Mouse (Mus musculus) gastrocnemius, adult 8-10 months (tissue): ENCODE data around the gene Pank3. TPM values are rescaled to one million over a fixed set of nuclear protein-coding genes. Genes with fewer than 3 reads are reported as not detected.

Source experiments
- DNase-seq, 2 experiments: peaks; one replicate each; pipeline ENCODE4 v3.0.0; 2022; ENCODE audit warnings: low spot score in 2 of 2
- total RNA-seq, 4 experiments: library from RNA; stranded (reverse); gene quantifications; 2 replicates each; pipeline ENCODE4 v1.2.4; 2022

Pank3 gene
- total RNA-seq, result 10 to 100 TPM; 13.6 to 19.4 (median 16.7) TPM

DNA sequence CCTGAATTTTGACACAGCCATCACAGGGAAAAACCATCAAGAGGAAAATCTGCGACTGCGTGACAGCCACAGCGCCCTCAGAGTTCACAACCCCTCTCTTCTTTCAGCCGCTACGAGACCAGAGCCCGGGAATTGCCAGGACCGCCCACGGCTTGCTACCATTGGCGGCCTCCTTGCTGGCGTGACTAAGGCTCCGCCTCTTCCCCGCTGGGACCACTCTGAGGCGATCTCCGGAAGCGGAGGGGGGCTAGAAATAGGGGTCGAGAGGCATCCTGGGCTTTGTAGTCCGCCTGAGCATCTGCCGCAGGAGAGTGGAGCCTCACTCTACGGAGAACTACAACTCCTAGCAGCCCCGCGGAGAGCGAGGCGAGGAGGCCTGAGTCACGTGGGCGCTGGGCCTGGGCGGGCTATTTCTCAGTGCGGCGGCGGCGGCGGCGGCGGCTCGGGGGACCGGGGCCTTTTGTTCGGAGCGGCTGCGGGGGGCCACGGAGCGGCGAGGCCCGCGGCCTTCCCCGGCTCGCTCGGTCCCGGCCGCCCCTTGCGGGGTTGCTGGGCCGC, at the start of gene Pank3:
TSS of gene Pank3 (plus strand) at position 297 of the 558 bp plus-strand sequence.
- peak; percentile 97 to 98 for DNase-seq

DNA sequence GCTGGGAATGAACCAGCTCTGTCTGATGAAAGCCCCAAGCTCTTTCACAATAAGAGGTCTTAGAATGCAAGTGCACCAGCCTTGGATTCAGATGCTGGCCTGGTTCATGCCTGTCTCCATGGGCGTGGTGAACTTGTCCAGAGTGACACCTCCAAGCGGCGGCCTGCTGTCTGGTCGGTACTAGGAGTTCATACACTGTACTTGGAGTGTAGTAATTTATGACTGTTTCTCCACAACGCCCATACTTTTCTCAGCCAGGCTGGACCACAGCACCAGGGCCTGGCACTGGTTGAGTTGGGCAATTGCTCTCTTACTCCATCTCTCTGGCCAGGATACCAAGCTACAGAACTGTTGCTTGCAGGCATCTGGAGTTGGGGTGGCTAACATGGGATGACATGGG, 45.4 kb upstream of the Pank3 start:
- no peak for DNase-seq

DNA sequence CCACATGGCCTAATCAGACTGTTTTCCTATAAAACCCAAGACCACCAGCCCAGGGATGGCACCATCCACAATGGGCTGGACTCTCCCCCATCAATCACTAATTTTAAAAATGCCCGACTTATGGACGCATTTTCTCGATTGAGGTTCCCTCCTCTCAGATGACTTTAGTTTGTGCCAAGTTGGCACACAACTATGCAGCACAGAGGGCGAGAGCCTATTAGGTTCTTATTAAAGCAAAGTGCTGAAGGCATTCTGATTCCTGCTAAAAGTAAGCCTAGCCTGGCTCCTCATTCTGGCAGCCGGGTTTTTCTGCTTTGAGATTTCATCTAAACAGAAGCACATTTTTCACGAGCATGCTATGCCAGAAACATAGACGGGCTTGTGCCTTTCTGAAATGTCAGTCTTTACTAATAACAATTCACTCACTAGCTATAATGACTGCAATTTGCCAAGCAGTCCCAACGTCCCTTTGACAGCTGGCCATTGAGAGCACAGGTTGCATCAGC, 42.9 kb upstream of the Pank3 start:
- no peak for DNase-seq

DNA sequence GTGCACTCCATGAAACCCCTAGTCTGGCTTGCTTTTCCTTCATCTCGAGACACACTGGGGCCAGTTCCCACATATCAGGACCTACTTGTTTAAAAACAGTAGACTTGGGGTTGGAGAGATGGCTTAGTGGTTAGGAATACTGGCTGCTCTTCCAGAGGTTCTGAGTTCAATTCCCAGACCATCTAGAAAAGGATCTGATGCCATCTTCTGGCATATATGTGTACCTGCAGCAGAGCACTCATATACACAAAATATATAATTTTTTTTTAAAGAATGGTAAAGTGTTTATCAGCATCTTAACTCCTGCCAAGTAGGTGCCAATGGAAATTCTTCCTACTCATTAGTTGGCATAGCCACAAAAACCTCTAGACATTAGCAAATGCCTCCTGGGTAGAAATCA, 41.1 kb upstream of the Pank3 start:
- no peak for DNase-seq

DNA sequence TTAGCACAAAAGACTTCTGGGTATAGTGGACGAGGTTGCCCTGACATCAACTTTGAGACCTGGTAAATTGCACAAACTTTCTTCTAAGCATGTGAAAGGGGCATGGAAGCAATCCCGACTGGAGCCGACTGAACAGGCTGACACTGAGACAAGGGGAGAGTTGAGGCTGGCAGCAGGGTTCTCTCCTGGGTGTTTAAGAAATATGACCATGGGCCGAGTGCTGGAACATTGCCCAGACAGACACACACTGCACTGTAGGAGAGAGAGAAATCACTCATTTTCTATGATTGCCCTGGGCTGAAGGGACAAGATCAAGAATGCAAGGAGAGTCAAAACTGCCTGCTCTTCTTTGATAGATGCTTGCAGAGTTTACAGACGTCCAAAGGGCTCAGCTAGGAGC, 40.1 kb upstream of the Pank3 start:
- DNase-seq, result no peak

DNA sequence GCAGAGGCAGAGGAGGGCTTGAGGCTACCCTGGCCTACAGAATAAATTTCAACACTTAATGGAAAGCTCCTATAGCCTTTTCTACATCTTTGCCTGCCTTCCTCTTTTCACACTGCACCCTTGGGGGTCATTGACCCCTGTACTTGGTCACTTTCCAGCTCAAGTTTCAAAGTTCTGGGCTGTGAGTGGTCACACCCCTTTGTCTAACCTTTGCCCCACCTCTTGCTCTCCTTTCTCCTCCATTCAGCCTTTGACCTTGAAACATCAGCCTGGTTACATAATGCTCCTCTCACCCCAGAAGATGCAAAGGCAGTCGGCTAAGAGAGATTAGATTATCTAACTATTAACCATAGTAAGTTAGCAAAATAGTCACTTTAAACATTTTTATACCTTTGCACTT, 36.9 kb upstream of the Pank3 start:
- DNase-seq, result no peak

DNA sequence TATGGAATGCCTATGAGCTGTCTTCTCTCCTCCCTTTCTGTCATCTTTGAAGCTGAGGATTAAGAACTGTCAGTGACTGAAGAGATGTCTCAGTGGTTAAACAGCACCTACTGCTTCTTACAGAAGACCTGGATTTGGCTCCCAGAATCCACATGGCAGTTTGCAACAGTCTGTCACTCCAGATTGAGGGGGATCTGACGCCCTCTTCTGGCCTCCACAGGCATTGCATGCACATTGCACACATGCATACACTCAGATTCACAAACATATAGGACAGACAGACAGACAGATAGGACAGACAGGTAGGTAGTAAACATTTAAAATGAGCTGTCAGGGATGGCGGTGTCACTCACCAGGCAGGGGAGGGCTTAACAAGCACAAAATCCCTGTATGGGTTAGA, 32.5 kb upstream of the Pank3 start:
- DNase-seq, result no peak

DNA sequence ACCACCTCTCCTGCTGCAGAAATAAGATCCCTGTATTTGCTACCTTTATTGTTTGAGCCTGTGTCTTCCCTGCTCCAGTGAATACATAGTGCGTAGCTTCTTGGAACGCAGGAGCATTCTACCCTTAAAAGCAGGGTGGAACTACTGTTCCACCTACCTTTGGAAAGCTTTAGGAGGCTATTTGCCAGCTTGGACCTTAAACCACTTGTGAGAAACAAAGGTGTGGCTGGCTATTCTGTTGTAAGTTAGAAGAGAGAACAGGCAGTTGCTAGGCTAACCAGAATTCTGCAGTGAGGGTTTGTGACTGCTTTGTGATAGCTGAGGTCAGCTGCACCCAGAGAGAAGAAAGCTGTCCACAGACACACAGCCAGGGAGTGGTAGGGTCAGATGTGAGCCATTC, 32.0 kb upstream of the Pank3 start:
- DNase-seq, result no peak

DNA sequence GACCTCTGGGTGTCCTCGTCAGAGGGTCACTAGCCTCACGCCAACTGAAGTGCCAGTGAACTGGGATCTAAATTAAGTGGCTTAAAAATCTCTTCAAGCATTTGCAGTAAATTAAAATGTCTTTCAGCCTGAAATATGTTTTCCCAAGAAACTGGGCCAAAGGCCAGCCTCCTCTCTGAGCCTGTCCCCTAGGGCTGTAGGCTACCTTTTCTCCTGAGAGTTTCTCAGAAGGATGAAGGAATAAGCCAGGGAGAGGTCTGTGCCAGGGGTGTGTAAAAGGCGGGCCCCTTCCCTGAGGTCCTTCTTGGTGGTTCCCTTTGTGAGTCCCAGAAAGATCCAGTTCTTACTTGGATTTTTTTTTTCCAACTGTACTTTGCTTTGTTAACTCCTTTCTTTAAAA, 31.2 kb upstream of the Pank3 start:
- DNase-seq, result no peak

DNA sequence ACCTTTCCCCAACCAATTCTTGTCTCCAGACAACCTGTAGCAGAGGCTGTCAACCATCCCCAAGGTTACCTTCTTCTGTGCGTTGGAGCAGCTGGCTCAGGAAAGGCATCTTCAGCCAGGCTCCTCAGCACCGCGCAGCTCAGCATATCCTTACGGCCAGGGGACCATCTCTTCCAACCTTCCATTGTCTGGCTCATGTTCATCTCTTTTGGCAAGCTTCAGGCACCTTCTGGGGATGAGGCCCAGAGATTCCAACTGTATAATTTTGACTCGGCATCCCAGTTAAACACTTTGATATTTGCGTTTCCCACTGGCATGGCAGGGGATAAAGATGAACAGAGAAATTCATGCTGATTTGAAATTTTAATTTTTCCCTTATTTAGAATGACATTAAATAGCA, 25.7 kb upstream of the Pank3 start:
- DNase-seq, result no peak

DNA sequence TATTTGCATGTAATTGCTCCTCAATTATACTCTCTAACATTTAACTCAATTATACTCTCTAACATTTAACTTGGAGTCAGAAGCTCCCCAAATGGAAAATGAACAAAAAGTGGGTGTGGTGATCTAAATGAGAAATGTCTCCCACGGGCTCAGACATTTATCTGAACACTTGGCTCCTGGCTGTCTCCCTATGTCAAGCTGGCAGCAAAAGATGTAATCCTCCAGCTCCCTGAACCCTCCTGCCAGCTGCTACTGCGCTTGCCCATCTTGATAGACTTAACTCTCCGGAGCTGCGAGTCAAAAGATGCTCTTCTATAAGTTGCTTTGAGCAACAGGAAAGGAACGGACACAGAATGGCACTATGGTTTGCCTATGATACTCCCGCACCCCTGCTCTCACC, 24.7 kb upstream of the Pank3 start:
- no peak for DNase-seq

DNA sequence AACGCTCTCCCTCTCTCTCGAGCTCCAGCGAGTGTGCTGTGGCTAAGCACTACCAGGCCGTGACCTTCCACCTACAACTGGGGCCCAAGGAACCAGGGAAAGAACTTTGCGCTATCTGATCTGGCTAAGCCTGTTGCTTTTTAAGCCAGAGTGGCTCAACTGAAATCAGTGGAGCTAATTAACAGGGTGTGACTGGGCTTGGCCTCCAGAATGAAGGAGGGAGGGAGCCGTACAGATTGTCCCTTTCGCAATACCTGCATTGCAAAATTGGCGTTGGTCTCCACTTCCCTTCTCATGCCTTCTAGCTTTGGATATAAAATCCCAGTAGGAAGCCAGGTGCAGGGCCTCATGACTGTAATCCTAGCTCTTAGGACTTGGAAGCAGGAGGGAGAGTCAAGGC, 18.7 kb upstream of the Pank3 start:
- DNase-seq, result peak; percentile 77 to 80

DNA sequence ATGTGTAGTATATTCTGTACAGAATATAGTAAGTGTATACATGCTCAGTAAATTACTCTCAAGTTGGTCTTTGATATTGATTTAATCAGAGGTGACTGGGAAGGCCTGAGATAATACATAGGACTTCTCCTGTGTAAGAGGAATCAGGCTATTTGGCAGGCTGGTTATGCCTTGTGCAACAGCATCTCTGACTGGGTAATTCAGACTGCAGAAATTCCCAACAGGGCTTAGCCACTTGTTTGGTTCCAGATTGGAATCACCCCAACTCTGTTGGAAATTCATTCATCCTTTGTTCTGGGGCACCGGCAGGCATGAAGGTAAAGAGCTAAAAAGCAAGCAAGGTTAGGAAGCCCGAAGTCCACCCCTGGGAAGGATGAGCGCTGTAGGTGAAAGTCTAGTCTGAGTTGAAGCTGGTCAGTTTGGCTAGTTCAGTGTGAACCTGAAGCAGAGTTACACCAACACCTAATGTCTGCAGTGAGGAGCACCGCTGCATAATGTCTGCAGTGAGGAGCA, 14.3 kb upstream of the Pank3 start:
- DNase-seq, result no peak

DNA sequence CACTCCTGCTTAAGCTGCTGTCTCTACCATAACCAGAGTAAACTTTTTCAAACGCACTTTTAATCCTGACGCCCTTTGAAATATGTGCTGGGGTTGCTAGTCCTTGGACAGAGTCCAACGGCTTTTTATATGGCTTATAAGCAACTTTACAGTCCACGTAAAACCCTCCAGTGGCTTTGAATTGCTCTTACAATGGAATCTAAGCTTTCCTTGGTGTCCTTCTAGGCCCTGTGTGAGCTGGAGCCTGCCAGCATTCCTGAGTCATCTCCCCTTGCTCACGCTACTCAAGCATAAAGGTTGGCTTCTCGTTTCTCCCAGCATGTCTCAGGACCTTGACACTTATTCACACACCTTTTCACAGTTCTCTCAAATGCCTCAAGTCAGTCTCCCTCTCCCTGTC, 13.7 kb upstream of the Pank3 start:
- no peak for DNase-seq

DNA sequence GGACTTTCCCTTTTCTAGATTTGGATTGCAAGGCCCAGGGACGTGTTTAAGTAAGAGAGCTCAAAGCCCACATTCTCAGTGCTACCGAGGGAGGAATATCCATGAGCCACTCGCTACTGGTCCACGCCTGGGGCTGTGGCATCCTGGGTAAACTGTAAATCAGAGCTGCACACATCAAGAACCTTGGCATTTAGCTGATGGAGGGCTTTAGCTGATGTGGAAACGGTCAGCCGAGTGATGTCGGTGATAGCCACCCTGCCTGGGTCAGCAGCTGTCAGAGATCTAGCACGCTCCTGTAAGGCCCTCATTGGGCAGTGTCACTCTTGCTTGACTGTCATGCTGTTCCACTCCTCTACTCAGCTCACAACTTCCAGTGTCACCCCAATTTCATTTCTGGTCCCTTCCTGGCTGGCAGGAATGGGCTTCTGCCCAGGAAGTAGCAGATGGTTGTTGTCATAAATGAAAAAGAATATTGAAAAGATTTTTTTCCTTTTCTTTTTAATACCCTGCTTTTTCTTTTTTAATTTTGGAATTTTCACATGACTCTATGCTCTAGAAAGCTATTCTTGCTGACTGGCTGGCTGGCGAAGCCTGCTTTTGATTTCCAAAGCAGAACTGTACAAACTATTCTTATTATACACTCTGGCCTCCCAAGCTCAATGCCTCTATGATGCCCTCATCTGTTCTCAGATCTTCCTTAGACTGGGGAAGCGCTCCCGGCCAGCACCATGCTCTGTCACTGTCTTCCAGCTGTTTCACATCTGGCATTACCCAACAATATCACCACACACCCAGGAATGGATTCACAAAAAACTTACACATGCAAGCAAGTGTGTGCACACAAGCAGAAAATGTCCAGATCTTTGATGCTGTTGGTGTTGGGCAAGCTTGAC, 12.6 kb upstream of the Pank3 start:
- DNase-seq, result no peak

DNA sequence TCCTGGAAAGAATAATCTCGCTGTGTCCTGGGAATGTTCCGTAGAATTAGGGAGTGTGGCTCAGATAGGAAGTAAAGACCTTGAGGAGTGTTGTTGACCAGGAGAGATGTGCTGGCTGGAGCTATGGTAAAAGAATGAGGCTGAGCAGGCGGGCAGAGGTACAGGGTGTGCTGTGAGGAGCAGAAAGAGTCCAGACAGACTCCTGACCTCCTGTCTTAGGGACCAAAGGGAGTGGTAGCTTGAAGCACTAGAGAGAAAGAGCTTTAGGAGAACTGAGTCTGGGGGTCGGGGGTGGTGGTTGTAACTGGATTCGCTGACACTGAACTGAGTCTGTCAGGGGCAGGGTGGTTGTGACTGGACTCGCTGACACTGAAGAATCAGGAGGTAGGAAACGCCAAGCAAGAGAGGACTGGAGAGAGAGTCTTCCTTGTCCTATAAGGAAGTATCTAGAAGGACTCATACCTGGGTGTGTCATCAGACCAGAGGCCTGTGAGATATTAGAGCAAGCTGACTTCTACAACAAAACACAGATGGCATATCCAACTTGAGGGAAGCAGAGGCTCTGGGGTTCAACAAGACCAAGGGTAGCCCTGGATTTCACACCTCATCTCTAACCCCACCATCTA, 9.2 kb upstream of the Pank3 start:
- DNase-seq, result no peak

DNA sequence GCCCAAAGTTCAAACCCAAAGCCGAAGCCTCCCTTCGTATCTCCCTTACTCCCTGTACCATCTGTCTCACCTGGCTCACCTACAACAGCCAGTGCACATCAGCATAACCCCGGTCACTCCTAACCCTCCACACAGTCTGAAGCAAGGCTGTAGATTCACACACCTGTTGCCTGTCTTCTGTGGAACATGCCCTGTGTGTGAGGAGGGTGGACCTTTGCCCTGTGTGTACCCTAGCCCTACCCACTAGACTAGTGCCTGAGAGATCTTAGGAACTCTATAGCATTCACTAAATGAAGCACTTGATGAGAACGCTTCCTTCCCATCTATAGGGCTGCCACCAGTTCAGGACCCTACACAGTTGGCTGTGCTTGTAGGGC, 8.7 kb upstream of the Pank3 start:
- DNase-seq, result no peak

DNA sequence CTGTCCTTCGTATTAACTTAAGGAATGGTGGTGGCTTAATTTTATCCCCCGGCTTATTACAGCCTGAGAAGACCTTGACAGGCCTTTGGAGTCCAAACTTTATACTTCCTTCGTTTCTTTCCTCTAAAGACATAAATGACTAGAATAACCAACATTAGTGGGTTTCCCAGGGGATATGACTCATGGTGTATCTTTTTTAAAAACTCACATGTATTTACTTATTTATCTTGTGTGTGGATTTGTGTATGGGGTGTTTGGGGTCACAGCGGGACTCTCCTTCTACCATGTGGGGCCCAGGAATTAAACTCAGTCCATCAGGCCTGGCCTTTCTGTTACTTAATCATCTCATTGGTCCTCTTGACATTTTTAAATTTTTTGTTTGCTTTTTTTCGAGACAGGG, 2.4 kb upstream of the Pank3 start:
- no peak for DNase-seq

DNA sequence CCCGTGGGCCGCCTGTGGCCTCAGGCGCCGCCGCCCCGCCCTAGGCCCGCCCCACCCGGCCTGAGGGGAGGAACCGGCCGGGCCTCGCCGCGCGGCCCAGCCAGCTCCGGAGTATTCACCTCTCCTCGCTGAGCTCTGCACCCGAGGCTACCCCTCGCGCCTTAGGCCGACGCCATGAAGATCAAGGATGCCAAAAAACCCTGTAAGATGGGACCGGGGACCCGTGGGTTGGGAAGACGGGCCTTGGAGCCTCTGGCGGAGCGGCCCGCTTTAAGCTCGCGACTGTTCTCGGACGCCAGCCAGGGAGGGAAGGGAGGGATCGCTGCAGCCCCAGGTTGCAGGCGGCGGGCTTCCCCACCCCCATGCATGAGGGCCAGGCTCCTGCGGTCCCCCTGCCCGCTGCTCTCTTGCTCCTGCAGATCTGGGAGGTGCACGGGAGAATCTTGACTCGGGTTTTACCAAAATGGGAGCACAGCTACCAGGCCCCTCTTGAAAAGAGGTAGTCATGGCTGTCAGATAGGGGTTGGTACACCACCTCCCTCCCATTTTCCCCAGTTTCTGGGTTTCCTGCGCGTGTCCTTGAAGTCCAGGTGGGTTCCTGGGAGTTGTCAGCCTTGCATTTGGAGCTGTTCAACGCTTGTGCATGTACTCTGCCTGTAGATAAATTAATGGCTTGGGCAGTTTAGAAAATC, 608 bp downstream of the Pank3 start:
- peak; percentile 57 to 68 for DNase-seq

DNA sequence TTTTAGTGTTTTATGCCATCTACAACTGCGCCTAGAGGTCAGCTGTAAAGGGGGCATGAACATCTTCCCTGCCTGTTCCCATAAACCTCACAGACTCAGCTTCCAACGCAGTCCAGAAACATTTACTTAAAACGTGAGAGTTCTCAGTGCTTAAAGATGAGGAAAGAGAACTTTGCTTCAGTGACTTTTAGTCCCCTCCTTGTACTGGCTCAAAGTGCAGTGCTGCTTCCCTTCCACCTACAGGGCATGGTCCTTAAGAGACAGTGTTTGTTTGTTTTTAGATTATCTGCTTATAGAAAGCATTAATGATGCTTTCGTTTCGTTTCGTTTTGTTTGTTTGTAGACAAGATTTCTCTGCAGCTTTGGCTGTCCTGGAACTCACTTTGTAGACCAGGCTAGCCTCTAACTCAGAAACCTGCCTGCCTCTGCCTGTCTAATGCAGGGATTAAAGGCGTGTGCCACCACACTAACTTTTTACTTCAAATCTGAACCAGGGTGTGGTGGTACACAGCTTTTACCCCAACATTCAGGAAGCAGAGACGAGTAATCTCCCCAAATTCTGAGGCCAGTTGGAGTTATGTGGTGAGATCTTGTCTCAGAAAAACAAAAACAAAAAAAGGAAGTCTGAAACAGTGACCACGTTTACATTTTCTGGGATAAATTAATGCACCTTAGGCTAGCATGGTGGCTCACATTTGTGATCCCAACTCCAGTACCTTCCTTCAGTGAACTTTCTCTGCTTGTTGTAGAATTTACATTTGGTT, 1.6 kb downstream of the Pank3 start:
- no peak for DNase-seq

DNA sequence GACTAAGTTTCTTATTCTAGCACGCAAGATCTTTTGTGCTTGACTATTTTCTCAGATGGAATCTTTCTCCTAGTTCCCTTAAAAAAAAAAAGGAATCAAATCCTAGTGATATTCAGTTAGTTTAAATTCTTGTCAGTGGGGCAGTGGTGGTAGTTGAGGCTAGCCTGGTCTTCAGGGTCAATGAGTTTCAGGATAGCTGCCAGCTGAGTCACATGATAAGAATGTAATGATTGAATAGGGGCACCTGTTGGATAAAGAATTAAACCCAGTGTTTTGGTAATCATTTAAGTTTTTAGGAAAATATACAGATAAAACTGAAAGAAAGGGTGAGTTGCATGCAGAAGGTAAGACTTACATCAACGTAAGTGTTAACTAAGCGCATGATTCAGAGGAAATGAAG, 6.3 kb downstream of the Pank3 start:
- DNase-seq, result no peak
